Mouse (Mus musculus): ENCODE data around the gene Gm13088.
"Not testable (repeated sequence)": the region's sequence is repeated elsewhere in the genome, so short reads cannot be mapped to it uniquely, and the experiment has no call there.

The Gm13088 gene

DNA sequence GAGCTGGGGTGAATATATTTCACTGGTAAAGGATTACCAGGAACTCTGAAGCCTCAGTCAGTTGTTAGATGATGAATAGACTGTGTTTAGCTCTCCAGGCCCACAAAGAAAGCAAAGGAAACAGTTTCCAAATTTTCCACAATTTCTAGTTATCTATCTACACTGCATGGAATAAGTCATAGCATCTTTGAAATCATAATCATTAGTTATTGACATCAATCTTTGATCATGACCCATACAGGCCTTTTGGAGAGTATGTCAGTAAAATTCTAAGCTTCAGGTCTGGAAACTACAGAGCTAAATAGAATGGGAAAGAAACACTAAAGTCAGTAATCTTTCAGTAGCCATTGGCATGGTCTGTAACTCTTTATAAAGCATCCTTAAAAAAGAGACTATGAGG is at the start of gene Gm13088:
Gene Gm13088, minus strand, starts transcription at position 101 of the 400 bp plus-strand sequence.
- DNase-seq (ENCODE audit: low spot score in 2 of 2) = not testable (repeated sequence)

- DNase-seq (ENCODE audit: low spot score in 2 of 2) = no peak
Observed at GRCm38 (mm10) chr4:143702611-143703010, 45.6 kb upstream of the Gm13088 start, which contains the start of gene Gm13089. Gm13089 (minus strand) TSS chr4:143702711.

- DNase-seq (ENCODE audit: low spot score in 2 of 2) = not testable (repeated sequence)
Observed at GRCm38 (mm10) chr4:143618101-143618500, 38.9 kb downstream of the Gm13088 start.

- not testable (repeated sequence) for DNase-seq (ENCODE audit: low spot score in 2 of 2)
Observed at GRCm38 (mm10) chr4:143614703-143615102, 42.3 kb downstream of the Gm13088 start, which contains the start of gene Gm13083. Gm13083 (plus strand) TSS chr4:143615003.

GRCm38 (mm10) chr4:143611927-143612326 is 45.1 kb downstream of the Gm13088 start:
- not testable (repeated sequence) for DNase-seq (ENCODE audit: low spot score in 2 of 2)
